Mouse (Mus musculus) embryonic fibroblast, embryonic 13.5 days (primary cell): ENCODE results near the gene Gm45713.

Source experiments
- CTCF ChIP-seq: IDR thresholded peaks from 2 replicates; pipeline ENCODE4 v1.5.1; 2011; ENCODE audit warnings: mild to moderate bottlenecking, control low read depth, low read length, moderate library complexity, borderline replicate concordance; ENCODE audit not compliant: insufficient read depth
- POLR2A ChIP-seq: IDR thresholded peaks from 2 replicates; pipeline ENCODE4 v1.6.1; 2011; ENCODE audit warnings: low read depth, mild to moderate bottlenecking, control low read depth, low read length, moderate library complexity

- TF ChIP-seq CTCF: no peak
- TF ChIP-seq POLR2A: 0 out of 2 replicates have a peak, but pooled peaks have one; percentile 43
Observed at GRCm38 (mm10) chr7:45182199-45182601, 46.2 kb upstream of the Gm45713 start.
